Comparison of ENCODE assay signal across 17 mouse cellular contexts in genomic region chr5:100566798-100567197, GRCm38 (mm10). TPM values are rescaled to one million over a fixed set of nuclear protein-coding genes. Genes with fewer than 3 reads are reported as not detected.
DNase-seq lines count a peak whose midpoint lies in the region; ATAC-seq and TF ChIP-seq lines count a peak whose summit lies in the region.
"Had no signal": no experiment of that assay in that cellular context is flagged by ENCODE, and none has a peak within 500 bp of the region (broad histone marks: within the 10 kb centered on the region; RNA-seq: fewer than 3 reads in every experiment).

No protein-coding gene starts in this region.

- peak overlapping the region; percentile 31 for H3K4me2 ChIP-seq in lung, embryonic 14.5 days
- H3K4me2 ChIP-seq in liver, embryonic 13.5 days, result no peak overlapping the region
- H3K4me2 ChIP-seq in stomach, embryonic 15.5 days, result no peak overlapping the region
- H3K4me2 ChIP-seq: embryonic facial prominence, embryonic 12.5 days; forebrain, embryonic 12.5 days; hindbrain, embryonic 15.5 days had no signal

- no peak overlapping the region for H3K9ac ChIP-seq in lung, embryonic 14.5 days
- H3K9ac ChIP-seq in liver, embryonic 13.5 days, result no peak overlapping the region
- no peak overlapping the region for H3K9ac ChIP-seq in stomach, embryonic 15.5 days
- H3K9ac ChIP-seq: embryonic facial prominence, embryonic 12.5 days; forebrain, embryonic 12.5 days; hindbrain, embryonic 15.5 days had no signal

- TF ChIP-seq CTCF in lung, embryonic 14.5 days (IDR thresholded peaks at IDR 0.05; ENCODE audit: low read depth), result no peak
- TF ChIP-seq CTCF in lung, adult 2 months (IDR thresholded peaks at IDR 0.05; ENCODE audit: insufficient read depth, low read length), result no peak

- no peaks in the 10 kb centered on the region for H3K9me3 ChIP-seq in lung, embryonic 14.5 days (ENCODE audit: low read depth, low read length)
- H3K9me3 ChIP-seq in liver, embryonic 13.5 days (replicated peaks), result no peaks in the 10 kb centered on the region
- H3K9me3 ChIP-seq in stomach, embryonic 15.5 days, result no peaks in the 10 kb centered on the region
- H3K9me3 ChIP-seq: embryonic facial prominence, embryonic 12.5 days; forebrain, embryonic 12.5 days; hindbrain, embryonic 15.5 days; midbrain, embryonic 10.5 days had no signal

- no peak for ATAC-seq in lung, embryonic 14.5 days (ENCODE audit: insufficient read depth)
- ATAC-seq in liver, embryonic 13.5 days (ENCODE audit: low read depth), result no peak
- no peak for ATAC-seq in stomach, embryonic 15.5 days (ENCODE audit: insufficient read depth, low FRiP score, low read depth)

- 63% methylated on average over 2 of the region's 2 CpGs for WGBS in lung, embryonic 14.5 days
- WGBS in lung, adult 2 months, result 39% methylated on average over 2 of the region's 2 CpGs
- WGBS in liver, embryonic 13.5 days (ENCODE audit: insufficient replicate concordance), result 58% methylated on average over 2 of the region's 2 CpGs
- 69% methylated on average over 2 of the region's 2 CpGs for WGBS in stomach, embryonic 15.5 days

- intact Hi-C loops in heart, postnatal 10 days (cut with DNase I), result no loop called here

- no peak overlapping the region for H3K27ac ChIP-seq in lung, embryonic 14.5 days (ENCODE audit: low read depth)
- H3K27ac ChIP-seq in liver, embryonic 13.5 days, result peak overlapping the region; percentile 9; the same call in 1 of the 2 replicates
- H3K27ac ChIP-seq in stomach, embryonic 15.5 days, result peak overlapping the region; percentile 76
- H3K27ac ChIP-seq: embryonic facial prominence, embryonic 12.5 days; forebrain, embryonic 12.5 days; heart, adult 2 months; hindbrain, embryonic 15.5 days; midbrain, embryonic 10.5 days had no signal

- H3K27me3 ChIP-seq in lung, embryonic 14.5 days (ENCODE audit: insufficient read depth, low read length), result no peaks in the 10 kb centered on the region
- peaks cover 16% of the 10 kb centered on the region for H3K27me3 ChIP-seq in liver, embryonic 13.5 days
- no peaks in the 10 kb centered on the region for H3K27me3 ChIP-seq in stomach, embryonic 15.5 days (replicated peaks)
- H3K27me3 ChIP-seq: embryonic facial prominence, embryonic 12.5 days; forebrain, embryonic 12.5 days; hindbrain, embryonic 15.5 days had no signal

- H3K36me3 ChIP-seq in lung, embryonic 14.5 days (ENCODE audit: insufficient read depth), result no peaks in the 10 kb centered on the region
- no peaks in the 10 kb centered on the region for H3K36me3 ChIP-seq in liver, embryonic 13.5 days
- no peaks in the 10 kb centered on the region for H3K36me3 ChIP-seq in stomach, embryonic 15.5 days
- H3K36me3 ChIP-seq: embryonic facial prominence, embryonic 12.5 days; forebrain, embryonic 12.5 days; hindbrain, embryonic 15.5 days; midbrain, embryonic 10.5 days had no signal

- DNase-seq in lung, embryonic 14.5 days, result no peak
- DNase-seq in lung, adult 2 months, result no peak
- peak; percentile 22 for DNase-seq in kidney, adult 18-20 months
- no peak for DNase-seq in liver, embryonic 13.5 days
- no peak for DNase-seq in adrenal gland, adult 18-20 months (ENCODE audit: low spot score in 2 of 2)
- no peak for DNase-seq in adrenal gland, adult (ENCODE audit: inconsistent age in 2 of 2, low spot score in 1 of 2)
- DNase-seq in heart, postnatal 10 days, result no peak
- DNase-seq: adrenal gland, postnatal 25 days; cerebellum, postnatal 25 days; heart, adult 2 months; heart, postnatal 14 days; spleen, adult 18-20 months had no signal

- H3K4me1 ChIP-seq in lung, embryonic 14.5 days (ENCODE audit: insufficient read depth), result peaks cover 12% of the 10 kb centered on the region; the same call in 1 of the 2 replicates
- peaks cover 2% of the 10 kb centered on the region; the same call in 1 of the 2 replicates for H3K4me1 ChIP-seq in lung, adult 2 months (ENCODE audit: control insufficient read depth, insufficient read depth, low read length)
- H3K4me1 ChIP-seq in liver, embryonic 13.5 days (replicated peaks), result peaks cover 35% of the 10 kb centered on the region
- H3K4me1 ChIP-seq in stomach, embryonic 15.5 days, result peaks cover 13% of the 10 kb centered on the region; the same call in 1 of the 2 replicates
- H3K4me1 ChIP-seq: embryonic facial prominence, embryonic 12.5 days; forebrain, embryonic 12.5 days; hindbrain, embryonic 15.5 days; midbrain, embryonic 10.5 days had no signal

- no peak for TF ChIP-seq POLR2A in lung, adult 2 months (IDR thresholded peaks at IDR 0.05; ENCODE audit: borderline replicate concordance, extremely low read depth, low read depth, low read length)

- no peak overlapping the region for H3K4me3 ChIP-seq in lung, embryonic 14.5 days (ENCODE audit: low read depth, low read length)
- no peak overlapping the region for H3K4me3 ChIP-seq in lung, adult 2 months (replicated peaks; ENCODE audit: extremely low read depth, low read depth, low read length)
- H3K4me3 ChIP-seq in liver, embryonic 13.5 days (replicated peaks), result no peak overlapping the region
- no peak overlapping the region for H3K4me3 ChIP-seq in stomach, embryonic 15.5 days (replicated peaks)
- H3K4me3 ChIP-seq: embryonic facial prominence, embryonic 12.5 days; forebrain, embryonic 12.5 days; heart, adult 2 months; hindbrain, embryonic 15.5 days; midbrain, embryonic 10.5 days had no signal

RNA-seq across cellular contexts. Expression of gene Plac8, which starts 5.2 kb away (rescaled TPM):
- 10.0 and 11.5 TPM in 2 replicates for polyA plus RNA-seq in lung, embryonic 14.5 days (2014; fragmentation: Nextera tagmentation; extraction: Ambion mirVana)
- polyA plus RNA-seq in lung, adult 2 months (2012; rRNA removed), result 49.8 and 87.4 TPM in 2 replicates
- polyA plus RNA-seq in liver, embryonic 13.5 days (2015; fragmentation: Nextera tagmentation; extraction: Ambion mirVana), result 56.3 and 58.7 TPM in 2 replicates
- 209 and 223 TPM in 2 replicates for polyA plus RNA-seq in stomach, embryonic 15.5 days (2015; fragmentation: Nextera tagmentation; extraction: Ambion mirVana)
- 1 to 10 TPM; 6.5 to 7.1 TPM for total RNA-seq in adrenal gland, adult 18-20 months (2021)
- total RNA-seq in heart, postnatal 10 days (2021), result 1 to 10 TPM; 2.1 to 3.1 TPM

RNA-seq across cellular contexts. Expression of gene Cops4, which starts 48.7 kb away (rescaled TPM):
- polyA plus RNA-seq in lung, embryonic 14.5 days (2014; fragmentation: Nextera tagmentation; extraction: Ambion mirVana), result 202 and 209 TPM in 2 replicates
- 14.2 and 20.9 TPM in 2 replicates for polyA plus RNA-seq in lung, adult 2 months (2012; rRNA removed)
- polyA plus RNA-seq in liver, embryonic 13.5 days (2015; fragmentation: Nextera tagmentation; extraction: Ambion mirVana), result 96.0 and 110 TPM in 2 replicates
- polyA plus RNA-seq in stomach, embryonic 15.5 days (2015; fragmentation: Nextera tagmentation; extraction: Ambion mirVana), result 159 and 169 TPM in 2 replicates
- 10 to 100 TPM; 70.5 to 71.4 TPM for total RNA-seq in adrenal gland, adult 18-20 months (2021)
- total RNA-seq in heart, postnatal 10 days (2021), result 10 to 100 TPM; 82.2 to 87.9 TPM
